Mouse (Mus musculus) cerebellum, adult 2 months (tissue): ENCODE results near the gene Slc9a3r1.

Experiments
- CTCF ChIP-seq: fragments of 200-500 bp; IDR thresholded peaks from 2 replicates; pipeline ENCODE4 v1.5.1; 2011; ENCODE audit warnings: low read depth, mild to moderate bottlenecking, control low read depth, low read length, moderate library complexity, borderline replicate concordance; ENCODE audit not compliant: insufficient read depth
- POLR2A ChIP-seq: fragments of 200-500 bp; IDR thresholded peaks from 2 replicates; pipeline ENCODE4 v1.6.1; 2011; ENCODE audit warnings: low read length, control low read depth, borderline replicate concordance; ENCODE audit not compliant: insufficient read depth

GRCm38 (mm10) chr11:115208776-115209732 is 45.9 kb downstream of the Slc9a3r1 start:
- no peak for TF ChIP-seq CTCF
- TF ChIP-seq POLR2A: no peak
